Mouse (Mus musculus) kidney, adult 2 months (tissue): ENCODE results near the gene Eed.

Experiments used
- CTCF ChIP-seq: fragments of 200-500 bp; conservative IDR thresholded peaks from 2 replicates; pipeline ENCODE4 v1.5.1; 2011; ENCODE audit warnings: low read depth, mild to moderate bottlenecking, control low read depth, low read length, moderate library complexity, mixed read lengths; ENCODE audit not compliant: insufficient read depth, insufficient read length
- POLR2A ChIP-seq: fragments of 200-500 bp; IDR thresholded peaks from one replicate; pipeline ENCODE4 v1.6.1; 2011; ENCODE audit warnings: low read depth, low read length, control low read depth

- no peak for TF ChIP-seq CTCF
- TF ChIP-seq POLR2A, result no peak
Observed at GRCm38 (mm10) chr7:89939497-89940353, 41.1 kb downstream of the Eed start.
